Mouse (Mus musculus) bone marrow, adult 2 months (tissue): Measurements from ENCODE around the gene Usp4.

Source experiments
- CTCF ChIP-seq: fragments of 200-500 bp; IDR thresholded peaks from 2 replicates; pipeline ENCODE4 v1.5.1; 2011; ENCODE audit warnings: low read length, control low read depth; ENCODE audit not compliant: control insufficient read depth, insufficient read depth
- POLR2A ChIP-seq: fragments of 200-500 bp; IDR thresholded peaks from 2 replicates; pipeline ENCODE4 v1.6.1; 2011; ENCODE audit warnings: low read depth, mild to moderate bottlenecking, control low read depth, low read length, borderline replicate concordance; ENCODE audit not compliant: control insufficient read depth

DNA sequence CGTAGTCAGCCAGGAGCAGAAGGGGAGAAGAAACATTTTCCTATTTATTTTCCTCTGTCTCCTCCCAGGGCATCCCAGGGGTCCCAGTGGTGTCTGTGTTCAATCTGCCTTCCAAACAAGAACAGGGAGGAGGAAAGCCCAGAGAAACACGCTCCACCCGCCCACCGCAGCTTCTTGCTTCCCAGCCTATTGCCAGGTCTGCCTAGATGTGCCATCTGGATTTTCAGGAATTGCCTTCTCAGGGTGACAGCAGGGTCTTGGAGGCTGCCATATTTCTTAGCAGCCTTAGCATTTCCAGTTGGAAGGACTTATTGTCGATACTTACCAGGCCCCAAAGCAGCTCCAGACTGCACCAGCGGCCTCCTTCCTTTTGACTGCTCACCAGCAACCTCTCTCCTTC is 91.5 kb downstream of the Usp4 start:
- TF ChIP-seq CTCF (no peak), POLR2A (no peak)
